Mouse (Mus musculus) bone marrow macrophage, adult 2 months (primary cell): ENCODE results near the gene Krtap4-7.
"Not testable (repeated sequence)": the region's sequence is repeated elsewhere in the genome, so short reads cannot be mapped to it uniquely, and the experiment has no call there.

ENCODE experiments used
- CTCF ChIP-seq: IDR thresholded peaks from 2 replicates; pipeline ENCODE4 v1.5.1; 2012; ENCODE audit warnings: low read depth, mild to moderate bottlenecking, low read length, moderate library complexity
- POLR2A ChIP-seq: IDR thresholded peaks from 2 replicates; pipeline ENCODE4 v1.6.1; 2012; ENCODE audit warnings: mild to moderate bottlenecking, low read depth, low read length, borderline replicate concordance

- TF ChIP-seq CTCF, POLR2A: not testable (repeated sequence)
Measured at GRCm38 (mm10) chr11:99603208-99603607, 40.7 kb downstream of the Krtap4-7 start, which contains the start of gene Gm11938.
